ENCODE assay signal across 10 mouse cellular contexts in genomic region chr4:72946369-72946981, GRCm38 (mm10).
DNase-seq lines count a peak whose midpoint lies in the region; ATAC-seq and TF ChIP-seq lines count a peak whose summit lies in the region.
"Had no signal": no experiment of that assay in that cellular context is flagged by ENCODE, and none has a peak within 500 bp of the region (broad histone marks: within the 10 kb centered on the region; RNA-seq: fewer than 3 reads in every experiment).

No protein-coding gene starts in this region.

- intact Hi-C loops in left cerebral cortex, postnatal 4 days (cut with DNase I) = no loop called here

- H3K4me1 ChIP-seq in liver, adult 2 months (ENCODE audit: control insufficient read depth, insufficient read depth, low read length) = peaks cover 6% of the 10 kb centered on the region; the same call in 1 of the 2 replicates
- no peaks in the 10 kb centered on the region for H3K4me1 ChIP-seq in liver, postnatal 0 days (ENCODE audit: insufficient read depth)
- H3K4me1 ChIP-seq in kidney, embryonic 16.5 days (ENCODE audit: insufficient read depth, low read length) = no peaks in the 10 kb centered on the region
- no peaks in the 10 kb centered on the region for H3K4me1 ChIP-seq in midbrain, embryonic 13.5 days (replicated peaks)
- H3K4me1 ChIP-seq: forebrain, embryonic 15.5 days; heart, embryonic 12.5 days had no signal

- no peak for TF ChIP-seq CTCF in liver, adult 2 months (IDR thresholded peaks at IDR 0.05; ENCODE audit: low read depth, low read length)
- TF ChIP-seq CTCF in liver, postnatal 0 days (IDR thresholded peaks at IDR 0.05; ENCODE audit: low read depth) = no peak

- TF ChIP-seq POLR2A in liver, adult 2 months (IDR thresholded peaks at IDR 0.05; ENCODE audit: extremely low read depth, insufficient read depth, low read length) = no peak

- no peak overlapping the region for H3K4me3 ChIP-seq in liver, adult 2 months (ENCODE audit: insufficient read depth, low read depth, low read length)
- no peak overlapping the region for H3K4me3 ChIP-seq in liver, postnatal 0 days (ENCODE audit: low read depth, low read length)
- H3K4me3 ChIP-seq in kidney, embryonic 16.5 days (ENCODE audit: low read length) = no peak overlapping the region
- H3K4me3 ChIP-seq in midbrain, embryonic 13.5 days (replicated peaks) = no peak overlapping the region
- H3K4me3 ChIP-seq: forebrain, embryonic 15.5 days; heart, embryonic 12.5 days had no signal

- no peak overlapping the region for H3K4me2 ChIP-seq in liver, postnatal 0 days (ENCODE audit: low read depth, low read length)
- no peak overlapping the region for H3K4me2 ChIP-seq in kidney, embryonic 16.5 days (replicated peaks; ENCODE audit: low read depth, low read length)
- H3K4me2 ChIP-seq in midbrain, embryonic 13.5 days (replicated peaks) = no peak overlapping the region
- H3K4me2 ChIP-seq: forebrain, embryonic 15.5 days; heart, embryonic 12.5 days had no signal

- H3K79me2 ChIP-seq in liver, adult 2 months (ENCODE audit: control insufficient read depth, insufficient read depth, low read length) = no peaks in the 10 kb centered on the region

- DNase-seq in liver, adult 2 months (ENCODE audit: extremely low read depth, low read depth, low spot score) = peak; percentile 92
- DNase-seq in liver, postnatal 0 days = no peak
- DNase-seq in embryo, embryonic 11 days = peak; percentile 85
- peak; percentile 18 for DNase-seq in lung, postnatal 36 days
- no peak for DNase-seq in cerebellum, adult 18-20 months
- no peak for DNase-seq in left cerebral cortex, postnatal 4 days

- H3K36me3 ChIP-seq in liver, adult 2 months (ENCODE audit: control insufficient read depth, insufficient read depth, low read length) = no peaks in the 10 kb centered on the region
- no peaks in the 10 kb centered on the region for H3K36me3 ChIP-seq in liver, postnatal 0 days (replicated peaks; ENCODE audit: insufficient read depth, low read length)
- H3K36me3 ChIP-seq in kidney, embryonic 16.5 days (ENCODE audit: insufficient read depth, low read length) = no peaks in the 10 kb centered on the region
- no peaks in the 10 kb centered on the region for H3K36me3 ChIP-seq in midbrain, embryonic 13.5 days
- H3K36me3 ChIP-seq: forebrain, embryonic 15.5 days; heart, embryonic 12.5 days had no signal

- ATAC-seq in liver, postnatal 0 days = no peak
- peak; percentile 71; the same call in 1 of the 2 replicates for ATAC-seq in kidney, embryonic 16.5 days (ENCODE audit: low FRiP score, low TSS enrichment)
- ATAC-seq in midbrain, embryonic 13.5 days = no peak
- ATAC-seq: forebrain, embryonic 15.5 days had no signal

- H3K9me3 ChIP-seq in liver, postnatal 0 days (ENCODE audit: low read length) = no peaks in the 10 kb centered on the region
- no peaks in the 10 kb centered on the region for H3K9me3 ChIP-seq in kidney, embryonic 16.5 days (ENCODE audit: low read length)
- H3K9me3 ChIP-seq in midbrain, embryonic 13.5 days = no peaks in the 10 kb centered on the region
- H3K9me3 ChIP-seq: forebrain, embryonic 15.5 days; heart, embryonic 12.5 days had no signal

- H3K9ac ChIP-seq in liver, adult 2 months (ENCODE audit: low read depth, low read length) = no peak overlapping the region
- H3K9ac ChIP-seq in liver, postnatal 0 days (replicated peaks) = no peak overlapping the region
- H3K9ac ChIP-seq in kidney, embryonic 16.5 days (replicated peaks; ENCODE audit: low read length) = no peak overlapping the region
- H3K9ac ChIP-seq in midbrain, embryonic 13.5 days (replicated peaks) = no peak overlapping the region
- H3K9ac ChIP-seq: forebrain, embryonic 15.5 days; heart, embryonic 12.5 days had no signal

- 24% methylated on average over 7 of the region's 7 CpGs for WGBS in liver, adult 2 months
- 74% methylated on average over 7 of the region's 7 CpGs for WGBS in liver, postnatal 0 days (ENCODE audit: insufficient replicate concordance)
- WGBS in kidney, embryonic 16.5 days = 49% methylated on average over 7 of the region's 7 CpGs
- 83% methylated on average over 7 of the region's 7 CpGs for WGBS in midbrain, embryonic 13.5 days

- H3K27me3 ChIP-seq in liver, adult 2 months (ENCODE audit: control insufficient read depth, insufficient read depth, low read length) = no peaks in the 10 kb centered on the region
- H3K27me3 ChIP-seq in liver, postnatal 0 days (ENCODE audit: insufficient read depth, low read length) = no peaks in the 10 kb centered on the region
- H3K27me3 ChIP-seq in kidney, embryonic 16.5 days (ENCODE audit: insufficient read depth, low read length) = no peaks in the 10 kb centered on the region
- no peaks in the 10 kb centered on the region for H3K27me3 ChIP-seq in midbrain, embryonic 13.5 days
- H3K27me3 ChIP-seq: forebrain, embryonic 15.5 days; heart, embryonic 12.5 days had no signal

- H3K27ac ChIP-seq in liver, adult 2 months (replicated peaks; ENCODE audit: insufficient read depth, low read depth, low read length) = peak overlapping the region; percentile 93
- no peak overlapping the region for H3K27ac ChIP-seq in liver, postnatal 0 days (ENCODE audit: low read depth)
- no peak overlapping the region for H3K27ac ChIP-seq in kidney, embryonic 16.5 days (ENCODE audit: low read length)
- no peak overlapping the region for H3K27ac ChIP-seq in midbrain, embryonic 13.5 days
- H3K27ac ChIP-seq: forebrain, embryonic 15.5 days had no signal

- TF ChIP-seq EP300 in liver, postnatal 0 days (IDR thresholded peaks at IDR 0.05; ENCODE audit: low read depth) = no peak

Comparison
In these comparisons a context has a peak if more than half of its experiments do, and no peak if none do; other contexts are left out.
1. DNase-seq: peak in liver, adult 2 months (single experiment), embryo, embryonic 11 days (single experiment) and lung, postnatal 36 days (single experiment); none in liver, postnatal 0 days (single experiment), cerebellum, adult 18-20 months (0 of 2) and left cerebral cortex, postnatal 4 days (single experiment).